Mouse (Mus musculus) G1E (cell line): Measurements from ENCODE around the gene Incenp.
"Not testable (repeated sequence)": the region's sequence is repeated elsewhere in the genome, so short reads cannot be mapped to it uniquely, and the experiment has no call there.

Experiments used
- CTCF ChIP-seq: IDR thresholded peaks from 2 replicates; pipeline ENCODE4 v1.5.1; 2012; ENCODE audit warnings: low read depth, low read length, inconsistent platforms, mixed read lengths
- GATA1 ChIP-seq: IDR thresholded peaks from 2 replicates; pipeline ENCODE4 v1.6.1; 2012; ENCODE audit warnings: borderline replicate concordance, low read length, inconsistent platforms, mixed read lengths
- POLR2AphosphoS5 ChIP-seq: IDR thresholded peaks from 2 replicates; pipeline ENCODE4 v1.6.1; 2012; ENCODE audit warnings: low read depth, low read length, inconsistent platforms; ENCODE audit not compliant: insufficient replicate concordance
- TAL1 ChIP-seq: conservative IDR thresholded peaks from 2 replicates; pipeline ENCODE4 v1.6.1; 2012; ENCODE audit warnings: low read depth, low read length, inconsistent platforms, mixed read lengths

DNA sequence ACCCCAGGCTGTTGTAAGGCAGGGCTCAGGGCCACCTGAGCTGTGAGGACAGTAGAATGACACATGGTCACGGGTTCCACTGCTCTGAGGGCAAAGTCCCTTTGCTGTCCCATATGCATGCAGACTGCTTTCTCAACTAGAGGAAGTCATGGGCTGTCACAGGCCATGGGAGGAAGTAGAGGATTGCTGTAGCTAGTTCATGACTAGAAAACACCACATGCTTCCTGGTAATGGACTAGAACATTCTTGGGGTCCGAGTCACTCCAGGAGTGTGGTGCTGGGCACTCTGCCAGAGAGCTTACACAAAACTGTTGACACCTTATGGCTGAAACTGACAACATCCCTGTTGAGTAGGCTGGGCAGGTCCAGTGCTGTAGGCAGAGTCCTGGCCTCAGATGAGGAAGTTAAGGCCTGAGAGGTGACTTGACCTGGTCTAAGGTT, 31.8 kb upstream of the Incenp start:
- not testable (repeated sequence) for TF ChIP-seq CTCF, TAL1, POLR2AphosphoS5, GATA1
